Mouse (Mus musculus): Measurements from ENCODE around the gene Arhgef28.

Gene Arhgef28

GRCm38 (mm10) chr13:97893031-97893825 lies 313.0 kb downstream of the Arhgef28 start:
- no peak for DNase-seq

- DNase-seq, result no peak
These were observed 314.0 kb downstream of the Arhgef28 start for GRCm38 (mm10) chr13:97892089-97892884.

- no peak for DNase-seq
These were observed 318.2 kb downstream of the Arhgef28 start for GRCm38 (mm10) chr13:97888046-97888445.

DNA sequence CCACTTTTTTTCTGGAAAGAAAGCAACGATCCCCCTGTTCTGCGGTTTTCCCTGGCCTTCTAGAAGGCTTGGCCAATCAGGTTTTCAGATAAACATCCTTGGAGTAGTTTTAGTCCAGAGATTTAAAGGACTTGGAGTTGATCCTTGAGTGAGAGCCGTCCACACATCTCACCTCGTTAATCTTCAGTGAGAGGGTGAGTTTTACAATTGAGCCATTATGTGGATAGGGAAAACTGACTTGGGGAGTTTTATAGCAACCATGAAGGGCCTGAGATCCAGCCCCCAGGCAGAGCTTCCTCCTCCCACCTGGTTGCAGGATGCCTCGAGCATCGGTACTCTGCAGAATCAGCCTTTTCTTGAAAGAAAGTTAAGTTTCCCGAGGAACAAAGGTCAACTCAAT lies 318.7 kb downstream of the Arhgef28 start:
- no peak for DNase-seq

- DNase-seq, result no peak
These were observed 322.6 kb downstream of the Arhgef28 start for GRCm38 (mm10) chr13:97883629-97884028.

GRCm38 (mm10) chr13:97876450-97876849 lies 329.8 kb downstream of the Arhgef28 start:
- DNase-seq, result no peak

- no peak for DNase-seq
These were observed 330.2 kb downstream of the Arhgef28 start for GRCm38 (mm10) chr13:97876031-97876430.

GRCm38 (mm10) chr13:97869428-97869827 lies 336.8 kb downstream of the Arhgef28 start:
- DNase-seq, result no peak

GRCm38 (mm10) chr13:97867322-97867962 lies 338.8 kb downstream of the Arhgef28 start:
- no peak for DNase-seq

GRCm38 (mm10) chr13:97859071-97859470 lies 347.2 kb downstream of the Arhgef28 start:
- DNase-seq, result no peak

DNA sequence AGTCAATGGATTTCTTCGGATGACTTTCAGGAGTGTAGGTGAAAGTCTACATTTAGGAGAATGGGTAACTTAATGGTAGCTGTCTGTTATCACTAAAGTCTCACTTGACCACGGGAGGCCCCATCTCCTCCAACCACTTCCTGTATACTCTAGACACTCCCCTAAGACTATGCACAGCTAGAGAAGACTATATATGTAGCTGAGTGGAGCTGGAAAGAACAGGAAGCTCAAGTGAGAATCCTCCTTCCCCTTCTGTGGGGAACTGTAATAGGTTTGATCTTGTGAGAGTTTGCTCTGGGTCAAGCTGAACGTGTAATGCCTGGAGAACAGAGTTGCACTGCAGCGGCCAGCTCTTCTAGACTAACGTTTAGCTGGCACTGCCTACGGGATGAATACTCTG lies 348.4 kb downstream of the Arhgef28 start:
- DNase-seq, result no peak

DNA sequence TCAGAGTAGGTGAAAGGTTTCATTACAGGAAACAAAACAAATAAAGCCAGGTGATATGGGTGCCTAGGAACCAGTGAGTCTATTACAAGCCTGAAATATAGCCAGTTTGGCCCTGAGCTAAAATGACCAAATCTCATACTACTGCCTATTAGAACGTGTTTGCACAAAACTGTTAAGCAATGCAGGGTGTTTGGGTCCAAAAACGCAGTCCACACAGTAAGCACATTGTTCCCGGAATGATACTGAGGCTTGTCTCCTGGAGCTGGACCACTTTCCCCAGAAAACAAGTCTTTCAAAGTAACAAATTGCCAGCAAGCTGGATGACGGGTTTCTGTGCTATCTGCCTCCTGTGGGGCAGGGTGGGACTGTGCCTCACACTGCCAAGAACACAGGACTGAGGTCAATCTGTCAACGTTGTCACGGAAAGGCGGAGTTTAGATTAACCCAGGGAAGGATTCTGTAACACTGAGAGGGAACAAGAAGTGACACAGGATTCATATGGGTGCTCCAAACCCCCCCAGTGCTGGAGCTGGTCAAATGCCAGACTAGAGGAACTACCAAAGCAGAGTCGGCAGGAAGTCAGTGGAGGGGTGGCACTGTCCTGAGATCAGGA lies 352.8 kb downstream of the Arhgef28 start:
- DNase-seq, result no peak

Measured in cerebellum, adult 9-11 months (tissue).